Comparison of ENCODE assay signal across 15 mouse cellular contexts in the genomic region with DNA sequence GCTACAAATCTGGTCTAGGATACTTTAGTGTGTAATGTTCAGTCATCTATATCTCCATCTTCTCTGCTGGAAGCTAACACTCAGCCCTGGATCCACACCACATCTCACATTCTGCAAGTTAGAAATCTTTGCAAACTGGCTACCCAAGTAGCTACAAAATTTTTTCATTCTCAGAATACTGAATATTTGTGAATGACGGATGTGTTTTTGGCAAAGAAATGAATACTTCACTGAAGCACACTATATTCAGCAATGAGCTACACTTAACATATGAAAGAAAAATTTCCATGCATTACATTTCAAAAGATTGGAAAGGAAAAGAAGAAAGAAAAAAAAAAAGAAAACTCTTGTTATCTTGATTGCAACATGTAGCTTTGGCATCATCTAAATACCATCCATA.
"Had no signal": no experiment of that assay in that cellular context is flagged by ENCODE, and none has a peak within 500 bp of the region (broad histone marks: within the 10 kb centered on the region; RNA-seq: fewer than 3 reads in every experiment).

No protein-coding gene starts in this region.

- H3K9ac ChIP-seq: neural tube, embryonic 15.5 days; stomach, embryonic 15.5 days had no signal

- H3K36me3 ChIP-seq: neural tube, embryonic 15.5 days; stomach, embryonic 15.5 days had no signal

- H3K27ac ChIP-seq: neural tube, embryonic 15.5 days; stomach, embryonic 15.5 days; stomach, postnatal 0 days had no signal

- H3K27me3 ChIP-seq: neural tube, embryonic 15.5 days; stomach, embryonic 15.5 days had no signal

- H3K4me1 ChIP-seq: neural tube, embryonic 15.5 days; stomach, embryonic 15.5 days had no signal

- H3K9me3 ChIP-seq: neural tube, embryonic 15.5 days; stomach, embryonic 15.5 days had no signal

- H3K4me2 ChIP-seq: neural tube, embryonic 15.5 days; stomach, embryonic 15.5 days had no signal

- DNase-seq: retina, postnatal 1 day; right cerebral cortex, adult 18-20 months; right cerebral cortex, postnatal 14 days; right cerebral cortex, postnatal 25 days; right cerebral cortex, postnatal 4 days; spleen, adult 18-20 months; thymus, adult 18-20 months; thymus, adult 2 months; thymus, postnatal 14 days; thymus, postnatal 25 days; thymus, postnatal 36 days; thymus, postnatal 4 days had no signal

- H3K4me3 ChIP-seq: neural tube, embryonic 15.5 days; stomach, embryonic 15.5 days had no signal
